Mouse (Mus musculus): ENCODE data around the gene Pebp1.

The Pebp1 gene

GRCm38 (mm10) chr5:117236540-117236939 lies 50.9 kb downstream of the Pebp1 start:
- no peak for DNase-seq
